ENCODE assay signal across 8 mouse cellular contexts in genomic region chr4:106708408-106708807, GRCm38 (mm10). TPM values are rescaled to one million over a fixed set of nuclear protein-coding genes. Genes with fewer than 3 reads are reported as not detected.
DNase-seq lines count a peak whose midpoint lies in the region; ATAC-seq and TF ChIP-seq lines count a peak whose summit lies in the region.

No protein-coding gene starts in this region.

- peak overlapping the region; percentile 32; the same call in 1 of the 2 replicates for H3K4me2 ChIP-seq in embryonic facial prominence, embryonic 12.5 days (replicated peaks)
- H3K4me2 ChIP-seq in kidney, postnatal 0 days (ENCODE audit: low read length), result peak overlapping the region; percentile 40

- H3K27me3 ChIP-seq in embryonic facial prominence, embryonic 12.5 days, result no peaks in the 10 kb centered on the region
- peaks cover 29% of the 10 kb centered on the region for H3K27me3 ChIP-seq in heart, embryonic 10.5 days (ENCODE audit: insufficient read depth, poor library complexity, severe bottlenecking)
- H3K27me3 ChIP-seq in kidney, postnatal 0 days (ENCODE audit: insufficient read depth, low read length), result no peaks in the 10 kb centered on the region
- no peaks in the 10 kb centered on the region for H3K27me3 ChIP-seq in liver, adult 2 months (ENCODE audit: control insufficient read depth, insufficient read depth, low read length)

- H3K36me3 ChIP-seq in embryonic facial prominence, embryonic 12.5 days, result no peaks in the 10 kb centered on the region
- no peaks in the 10 kb centered on the region for H3K36me3 ChIP-seq in heart, embryonic 10.5 days
- H3K36me3 ChIP-seq in kidney, postnatal 0 days (ENCODE audit: insufficient read depth, low read length), result no peaks in the 10 kb centered on the region
- no peaks in the 10 kb centered on the region for H3K36me3 ChIP-seq in liver, adult 2 months (ENCODE audit: control insufficient read depth, insufficient read depth, low read length)

- peak; percentile 95 for TF ChIP-seq CTCF in kidney, postnatal 0 days (IDR thresholded peaks at IDR 0.05; ENCODE audit: low read depth)
- TF ChIP-seq CTCF in liver, adult 2 months (IDR thresholded peaks at IDR 0.05; ENCODE audit: low read depth, low read length), result peak; percentile 96

- H3K4me1 ChIP-seq in embryonic facial prominence, embryonic 12.5 days, result 0 out of 2 replicates have a peak, but pooled peaks cover 2% of the 10 kb centered on the region
- peaks cover 16% of the 10 kb centered on the region for H3K4me1 ChIP-seq in heart, embryonic 10.5 days
- no peaks in the 10 kb centered on the region for H3K4me1 ChIP-seq in kidney, postnatal 0 days (replicated peaks; ENCODE audit: insufficient read depth, low read length)
- no peaks in the 10 kb centered on the region for H3K4me1 ChIP-seq in liver, adult 2 months (ENCODE audit: control insufficient read depth, insufficient read depth, low read length)

- DNase-seq in 3T3-L1 (ENCODE audit: low read depth, low spot score), result peak; percentile 83
- DNase-seq in adrenal gland, postnatal 25 days, result peak; percentile 88
- peak; percentile 89 for DNase-seq in heart, embryonic 10.5 days (ENCODE audit: low spot score)
- DNase-seq in kidney, postnatal 0 days (ENCODE audit: low spot score), result peak; percentile 89
- peak; percentile 37 for DNase-seq in liver, adult 2 months (ENCODE audit: extremely low read depth, low read depth, low spot score)
- peak; percentile 74 for DNase-seq in naive thymus-derived CD4-positive, alpha-beta T cell, adult 2 months (ENCODE audit: low read depth)
- peak; percentile 71 to 92 for DNase-seq in spleen, postnatal 4 days (ENCODE audit: low spot score in 2 of 2)

- no peak overlapping the region for H3K4me3 ChIP-seq in embryonic facial prominence, embryonic 12.5 days
- peak overlapping the region; percentile 36 for H3K4me3 ChIP-seq in heart, embryonic 10.5 days
- no peak overlapping the region for H3K4me3 ChIP-seq in kidney, postnatal 0 days (replicated peaks; ENCODE audit: low read depth, low read length)
- H3K4me3 ChIP-seq in liver, adult 2 months (ENCODE audit: insufficient read depth, low read depth, low read length), result no peak overlapping the region

- 3% methylated on average over 8 of the region's 8 CpGs for WGBS in embryonic facial prominence, embryonic 12.5 days
- WGBS in heart, embryonic 10.5 days, result 1% methylated on average over 8 of the region's 8 CpGs
- WGBS in kidney, postnatal 0 days, result 0% methylated on average over 8 of the region's 8 CpGs
- WGBS in liver, adult 2 months, result 2% methylated on average over 8 of the region's 8 CpGs

- no peak overlapping the region for H3K27ac ChIP-seq in embryonic facial prominence, embryonic 12.5 days
- H3K27ac ChIP-seq in heart, embryonic 10.5 days, result peak overlapping the region; percentile 37; the same call in 1 of the 2 replicates
- H3K27ac ChIP-seq in kidney, postnatal 0 days, result no peak overlapping the region
- H3K27ac ChIP-seq in liver, adult 2 months (replicated peaks; ENCODE audit: insufficient read depth, low read depth, low read length), result no peak overlapping the region

- H3K9ac ChIP-seq in embryonic facial prominence, embryonic 12.5 days, result no peak overlapping the region; the same call in 1 of the 2 replicates
- H3K9ac ChIP-seq in kidney, postnatal 0 days (ENCODE audit: low read depth, low read length), result no peak overlapping the region
- H3K9ac ChIP-seq in liver, adult 2 months (ENCODE audit: low read depth, low read length), result no peak overlapping the region

- no peaks in the 10 kb centered on the region for H3K79me2 ChIP-seq in liver, adult 2 months (ENCODE audit: control insufficient read depth, insufficient read depth, low read length)

- TF ChIP-seq POLR2A in liver, adult 2 months (IDR thresholded peaks at IDR 0.05; ENCODE audit: extremely low read depth, insufficient read depth, low read length), result no peak

- H3K9me3 ChIP-seq in embryonic facial prominence, embryonic 12.5 days, result no peaks in the 10 kb centered on the region
- H3K9me3 ChIP-seq in heart, embryonic 10.5 days, result no peaks in the 10 kb centered on the region
- no peaks in the 10 kb centered on the region for H3K9me3 ChIP-seq in kidney, postnatal 0 days (replicated peaks; ENCODE audit: low read length)

- ATAC-seq in embryonic facial prominence, embryonic 12.5 days (ENCODE audit: insufficient number of reproducible peaks, insufficient read depth, low FRiP score, low TSS enrichment), result no peak
- no peak; the same call in 1 of the 2 replicates for ATAC-seq in kidney, postnatal 0 days (replicated peaks; ENCODE audit: low FRiP score, low read depth)

RNA-seq across cellular contexts. Expression of gene Mroh7, which starts 22.3 kb away (rescaled TPM):
- 2.3 and 2.6 TPM in 2 replicates for total RNA-seq in adrenal gland, postnatal 25 days (2021)
- 0.58 TPM in 1 of 2 replicates, not detected in the other for polyA plus RNA-seq in embryonic facial prominence, embryonic 12.5 days (2016; fragmentation: Nextera tagmentation; extraction: Ambion mirVana)
- 0.43 and 0.83 TPM in 2 replicates for polyA plus RNA-seq in heart, embryonic 10.5 days (2016; fragmentation: Nextera tagmentation; extraction: Ambion mirVana)
- 0.58 and 0.91 TPM in 2 replicates for polyA plus RNA-seq in kidney, postnatal 0 days (2015; fragmentation: Nextera tagmentation; extraction: Ambion mirVana)
- under 0.01 and 0.27 TPM in 2 replicates for total RNA-seq in liver, adult 2 months (2014; rRNA removed)
- 0.27 and 0.69 TPM in 2 replicates for polyA plus RNA-seq in liver, adult 2 months (2012; rRNA removed)

RNA-seq across cellular contexts. Expression of gene Fam151a, which starts 25.3 kb away (rescaled TPM):
- total RNA-seq in adrenal gland, postnatal 25 days (2021), result 0.15 TPM in 1 of 2 replicates, not detected in the other
- polyA plus RNA-seq in embryonic facial prominence, embryonic 12.5 days (2016; fragmentation: Nextera tagmentation; extraction: Ambion mirVana), result 0.19 TPM in 1 of 2 replicates, not detected in the other
- 0.23 and 0.33 TPM in 2 replicates for polyA plus RNA-seq in heart, embryonic 10.5 days (2016; fragmentation: Nextera tagmentation; extraction: Ambion mirVana)
- polyA plus RNA-seq in kidney, postnatal 0 days (2015; fragmentation: Nextera tagmentation; extraction: Ambion mirVana), result 8.8 and 11.4 TPM in 2 replicates
- 0.07 TPM in 1 of 2 replicates, not detected in the other for total RNA-seq in liver, adult 2 months (2014; rRNA removed)
- polyA plus RNA-seq in liver, adult 2 months (2012; rRNA removed), result not detected in 2 replicates

RNA-seq across cellular contexts. Expression of gene Ttc4, which starts 29.7 kb away (rescaled TPM):
- 32.6 and 35.1 TPM in 2 replicates for total RNA-seq in adrenal gland, postnatal 25 days (2021)
- polyA plus RNA-seq in embryonic facial prominence, embryonic 12.5 days (2016; fragmentation: Nextera tagmentation; extraction: Ambion mirVana), result 106 and 109 TPM in 2 replicates
- polyA plus RNA-seq in heart, embryonic 10.5 days (2016; fragmentation: Nextera tagmentation; extraction: Ambion mirVana), result 71.7 and 86.0 TPM in 2 replicates
- polyA plus RNA-seq in kidney, postnatal 0 days (2015; fragmentation: Nextera tagmentation; extraction: Ambion mirVana), result 63.7 and 64.0 TPM in 2 replicates
- 22.4 and 23.4 TPM in 2 replicates for total RNA-seq in liver, adult 2 months (2014; rRNA removed)
- polyA plus RNA-seq in liver, adult 2 months (2012; rRNA removed), result 21.2 and 24.2 TPM in 2 replicates

RNA-seq across cellular contexts. Expression of gene Pars2, which starts 57.5 kb away (rescaled TPM):
- 5.6 and 7.5 TPM in 2 replicates for total RNA-seq in adrenal gland, postnatal 25 days (2021)
- 15.3 and 16.9 TPM in 2 replicates for polyA plus RNA-seq in embryonic facial prominence, embryonic 12.5 days (2016; fragmentation: Nextera tagmentation; extraction: Ambion mirVana)
- polyA plus RNA-seq in heart, embryonic 10.5 days (2016; fragmentation: Nextera tagmentation; extraction: Ambion mirVana), result 14.9 and 16.9 TPM in 2 replicates
- 11.8 and 12.8 TPM in 2 replicates for polyA plus RNA-seq in kidney, postnatal 0 days (2015; fragmentation: Nextera tagmentation; extraction: Ambion mirVana)
- total RNA-seq in liver, adult 2 months (2014; rRNA removed), result 2.5 and 4.6 TPM in 2 replicates
- polyA plus RNA-seq in liver, adult 2 months (2012; rRNA removed), result 4.1 and 5.4 TPM in 2 replicates

Comparison
In these comparisons a context has a peak if more than half of its experiments do, and no peak if none do; other contexts are left out.
1. DNase-seq: peak in every context shown above with its lines; median percentile 89 in heart, embryonic 10.5 days; 89 in kidney, postnatal 0 days; 88 in adrenal gland, postnatal 25 days; 83 in 3T3-L1; 82 in spleen, postnatal 4 days; 74 in naive thymus-derived CD4-positive, alpha-beta T cell, adult 2 months; 37 in liver, adult 2 months.